Comparison of ENCODE assay signal across 15 mouse cellular contexts in the genomic region with DNA sequence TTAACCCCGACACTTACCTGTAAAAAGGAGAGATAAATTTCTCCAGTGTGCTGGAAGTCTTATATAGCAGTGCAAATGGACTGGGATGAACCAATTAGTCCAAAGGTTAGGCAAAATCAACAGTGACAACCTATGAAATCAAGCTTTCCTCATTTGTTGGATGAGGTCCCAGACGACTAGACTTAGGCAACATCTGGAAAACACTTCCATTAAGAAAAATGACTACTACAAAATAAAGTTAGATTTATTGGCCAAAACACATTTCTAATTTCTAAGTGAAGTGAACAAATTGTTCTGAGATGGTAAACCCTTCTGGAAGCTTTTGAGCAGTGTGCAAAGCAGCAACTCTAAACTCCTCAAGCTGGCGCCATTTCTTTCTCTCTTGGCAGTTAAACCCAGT. TPM values are rescaled to one million over a fixed set of nuclear protein-coding genes. Genes with fewer than 3 reads are reported as not detected.
DNase-seq lines count a peak whose midpoint lies in the region; ATAC-seq and TF ChIP-seq lines count a peak whose summit lies in the region.
"Had no signal": no experiment of that assay in that cellular context is flagged by ENCODE, and none has a peak within 500 bp of the region (broad histone marks: within the 10 kb centered on the region; RNA-seq: fewer than 3 reads in every experiment).

Gene Prg4, minus strand, starts transcription at position 34 of the 400 bp plus-strand sequence.

- no peaks in the 10 kb centered on the region for H3K36me3 ChIP-seq in limb, embryonic 14.5 days (ENCODE audit: control insufficient read depth, insufficient read depth, low read length)
- no peaks in the 10 kb centered on the region for H3K36me3 ChIP-seq in limb, embryonic 10.5 days
- H3K36me3 ChIP-seq: heart, embryonic 15.5 days had no signal

- 0 out of 2 replicates have a peak, but pooled peaks cover 2% of the 10 kb centered on the region for H3K4me1 ChIP-seq in limb, embryonic 14.5 days (ENCODE audit: control insufficient read depth, insufficient read depth, low read length)
- no peaks in the 10 kb centered on the region; the same call in 1 of the 2 replicates for H3K4me1 ChIP-seq in limb, embryonic 10.5 days
- H3K4me1 ChIP-seq: heart, embryonic 15.5 days had no signal

- DNase-seq in gastrocnemius, adult 2 months: no peak
- no peak for DNase-seq in gastrocnemius, postnatal 14 days
- peak; percentile 28 for DNase-seq in limb, embryonic 14.5 days (ENCODE audit: low spot score)
- DNase-seq in limb, embryonic 10.5 days (ENCODE audit: low spot score): no peak
- peak; percentile 97 for DNase-seq in adipocyte (ENCODE audit: low spot score)
- DNase-seq in right cerebral cortex, adult 18-20 months: no peak
- DNase-seq: cerebellum, adult 2 months; kidney, postnatal 10 days; thymus, adult 2 months had no signal

- H3K27ac ChIP-seq in gastrocnemius, adult 2 months: peak within 1 kb of the TSS; percentile 73
- no peak within 1 kb of the TSS for H3K27ac ChIP-seq in limb, embryonic 14.5 days (replicated peaks; ENCODE audit: low read depth, low read length)
- H3K27ac ChIP-seq in limb, embryonic 10.5 days: no peak within 1 kb of the TSS
- H3K27ac ChIP-seq: heart, embryonic 15.5 days; hindbrain, postnatal 0 days had no signal

- WGBS in limb, embryonic 14.5 days: 60% methylated on average over 3 of the region's 3 CpGs
- WGBS in limb, embryonic 10.5 days: 82% methylated on average over 3 of the region's 3 CpGs

- no peak for ATAC-seq in limb, embryonic 14.5 days (ENCODE audit: low FRiP score, low read depth)
- no peak for ATAC-seq in inflammation-experienced regulatory T-cells, adult 6 months
- no peak for ATAC-seq in monocyte, adult 5-6 weeks (replicated peaks; ENCODE audit: insufficient number of reproducible peaks, low FRiP score, low TSS enrichment, poor library complexity, severe bottlenecking)
- ATAC-seq: hindbrain, postnatal 0 days had no signal

- no peak for TF ChIP-seq POLR2A in limb, embryonic 14.5 days (IDR thresholded peaks at IDR 0.05; ENCODE audit: borderline replicate concordance, extremely low read depth, insufficient read depth, insufficient read length)

- H3K9ac ChIP-seq in limb, embryonic 14.5 days (ENCODE audit: low read depth, low read length, severe bottlenecking): no peak within 1 kb of the TSS
- H3K9ac ChIP-seq: heart, embryonic 15.5 days had no signal

- no peak for TF ChIP-seq CTCF in gastrocnemius, adult 2 months (IDR thresholded peaks at IDR 0.05)

- intact Hi-C loops in gastrocnemius, adult 2 months (cut with DNase I): no loop called here
- intact Hi-C loops in gastrocnemius, postnatal 14 days (cut with DNase I; ENCODE audit: low total_unique reads): no loop called here

- H3K27me3 ChIP-seq in limb, embryonic 14.5 days (ENCODE audit: control insufficient read depth, insufficient read depth, low read length): no peaks in the 10 kb centered on the region
- H3K27me3 ChIP-seq in limb, embryonic 10.5 days (ENCODE audit: low read depth, poor library complexity, severe bottlenecking): no peaks in the 10 kb centered on the region
- H3K27me3 ChIP-seq: heart, embryonic 15.5 days had no signal

- H3K4me3 ChIP-seq in gastrocnemius, adult 2 months: peak within 1 kb of the TSS; percentile 51
- H3K4me3 ChIP-seq in limb, embryonic 14.5 days (replicated peaks; ENCODE audit: low read length): no peak within 1 kb of the TSS
- no peak within 1 kb of the TSS for H3K4me3 ChIP-seq in limb, embryonic 10.5 days
- H3K4me3 ChIP-seq: heart, embryonic 15.5 days; myocyte had no signal

- H3K9me3 ChIP-seq in limb, embryonic 14.5 days (ENCODE audit: control insufficient read depth, low read length): no peaks in the 10 kb centered on the region
- H3K9me3 ChIP-seq in limb, embryonic 10.5 days (replicated peaks): no peaks in the 10 kb centered on the region
- H3K9me3 ChIP-seq: heart, embryonic 15.5 days had no signal

- no peak within 1 kb of the TSS for H3K4me2 ChIP-seq in limb, embryonic 14.5 days (replicated peaks; ENCODE audit: low read depth, low read length, severe bottlenecking)
- H3K4me2 ChIP-seq: heart, embryonic 15.5 days; midbrain, embryonic 11.5 days had no signal

RNA-seq across cellular contexts. Expression of gene Prg4, which starts in this region (rescaled TPM):
- total RNA-seq in gastrocnemius, adult 2 months (2021): 10 to 100 TPM in 1 of 2 experiments, 1 to 10 TPM in 1; 8.7 to 25.2 TPM
- total RNA-seq in gastrocnemius, postnatal 14 days (2021): 1 to 10 TPM; 1.7 to 4.9 TPM
- 1.9 and 2.5 TPM in 2 replicates for polyA plus RNA-seq in limb, embryonic 14.5 days (2012; rRNA removed)
- 2.3 and 2.8 TPM in 2 replicates for polyA plus RNA-seq in limb, embryonic 14.5 days (2014; fragmentation: Nextera tagmentation; extraction: Ambion mirVana)
- 0.46 and 0.51 TPM in 2 replicates for polyA plus RNA-seq in limb, embryonic 10.5 days (2016; fragmentation: Nextera tagmentation; extraction: Ambion mirVana)
- 10 to 100 TPM in 2 of 3 experiments, 1 to 10 TPM in 1; 2.7 to 21.0 (median 16.6) TPM for polyA plus RNA-seq in inflammation-experienced regulatory T-cells, adult 6 months (2017; shearing (Covaris generic))
- total RNA-seq in monocyte, adult 5-6 weeks (2017): 1.2 TPM in 1 of 3 replicates, not detected in the others

Comparison
In these comparisons a context has a peak if more than half of its experiments do, and no peak if none do; other contexts are left out.
1. DNase-seq: peak in limb, embryonic 14.5 days (single experiment) and adipocyte (single experiment); none in gastrocnemius, adult 2 months (single experiment), gastrocnemius, postnatal 14 days (single experiment), limb, embryonic 10.5 days (single experiment) and right cerebral cortex, adult 18-20 months (single experiment).